Mouse (Mus musculus) MN1 (cell line): ENCODE measurements at regions not wholly inside any gene's neighbourhood (a gene's known extent, or its start where the extent isn't known, plus 50 kb on each side); places are given as distances from the start of the nearest gene placed in this dataset.

ENCODE experiments used
- DNase-seq: peaks from one replicate; pipeline ENCODE4 v3.0.0-alpha.2; 2016; ENCODE audit warnings: low spot score

DNA sequence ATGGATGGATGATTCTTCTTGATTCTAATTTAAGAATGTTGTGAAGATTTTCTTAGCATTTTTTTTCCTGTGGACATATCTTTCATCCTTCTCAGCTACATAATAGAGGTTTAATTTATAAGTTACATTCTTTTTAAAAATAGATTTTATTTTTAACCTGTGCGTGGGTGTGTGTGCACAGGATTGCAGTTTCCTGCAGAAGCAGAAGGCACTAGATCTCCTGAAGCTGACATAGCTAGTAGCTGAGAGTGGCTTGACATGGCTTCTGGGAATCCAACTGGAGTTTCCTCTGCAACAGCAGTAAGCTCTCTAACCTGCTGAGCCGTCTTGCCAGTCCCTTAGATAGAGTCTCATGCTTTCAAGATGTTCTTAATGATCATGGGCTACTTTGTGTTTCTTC lies 377.5 kb downstream of the Lrriq3 start:
- DNase-seq, result no peak

DNA sequence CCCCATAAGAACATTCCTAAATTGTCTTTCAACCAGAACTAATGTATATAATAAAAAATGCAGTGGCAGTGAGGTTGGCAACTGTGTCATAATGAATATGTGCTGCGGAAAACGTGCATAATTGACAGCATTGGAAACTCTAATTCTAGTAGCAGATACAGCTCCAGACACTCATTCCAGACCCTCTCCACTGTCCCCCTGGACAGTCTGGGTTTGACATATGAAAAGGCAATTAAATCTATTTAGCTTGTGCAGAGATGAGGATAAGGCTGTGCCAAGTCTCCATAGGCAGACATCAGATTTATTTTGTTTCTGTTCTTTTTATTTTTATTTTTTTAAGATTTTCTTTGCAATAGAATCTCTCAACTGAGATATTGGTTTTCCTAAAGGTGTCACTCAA lies 392.3 kb downstream of the Lrriq3 start:
- DNase-seq, result no peak

GRCm38 (mm10) chr3:155487877-155488537 lies 394.8 kb downstream of the Lrriq3 start:
- DNase-seq, result no peak

DNA sequence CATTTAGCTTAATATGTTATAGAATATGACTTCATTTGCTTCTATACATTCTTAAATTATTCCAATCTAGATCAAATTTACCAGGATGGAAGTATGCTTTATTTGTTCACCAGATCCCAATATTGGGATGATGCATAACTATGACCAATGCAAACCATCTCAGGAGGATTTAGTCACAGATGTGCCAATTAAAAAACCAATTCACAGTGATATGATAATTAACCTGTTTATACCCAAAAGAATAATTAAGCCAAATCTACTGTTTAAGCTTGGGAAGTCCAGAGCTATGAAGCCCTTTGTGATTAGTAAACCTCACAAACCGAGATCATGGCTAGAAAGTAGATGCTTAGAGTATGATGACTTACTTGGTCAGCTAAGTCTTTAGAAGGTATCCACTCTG lies 397.4 kb downstream of the Lrriq3 start:
- DNase-seq, result no peak

- DNase-seq, result no peak
Observed at GRCm38 (mm10) chr3:155510161-155510857, 417.1 kb downstream of the Lrriq3 start.

DNA sequence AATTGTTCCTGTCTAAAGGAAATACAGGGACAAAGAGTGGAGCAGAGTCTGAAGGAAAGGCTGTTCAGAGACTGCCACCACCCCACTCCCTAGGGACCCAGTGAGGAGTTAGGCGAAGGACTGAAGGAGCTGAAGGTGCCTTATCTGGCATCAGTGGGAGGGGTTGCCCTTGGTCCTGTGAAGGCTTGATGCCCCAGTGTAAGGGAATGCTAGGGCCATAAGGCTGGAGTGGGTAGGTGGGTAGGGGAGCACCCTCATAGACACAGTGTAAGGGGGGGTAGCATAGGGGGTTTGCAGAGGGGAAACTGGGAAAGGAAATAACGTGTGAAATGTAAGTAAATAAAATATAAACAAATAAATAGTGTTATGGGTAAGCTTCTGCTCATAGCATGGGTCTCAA lies 420.7 kb downstream of the Lrriq3 start:
- no peak for DNase-seq

- DNase-seq, result no peak
Observed at GRCm38 (mm10) chr3:155529312-155529711, 436.1 kb downstream of the Lrriq3 start.

GRCm38 (mm10) chr3:155530811-155531210 lies 437.6 kb downstream of the Lrriq3 start:
- no peak for DNase-seq

GRCm38 (mm10) chr3:155532075-155532474 lies 438.8 kb downstream of the Lrriq3 start:
- DNase-seq, result no peak

- no peak for DNase-seq
Observed at GRCm38 (mm10) chr3:155548204-155548603, 455.0 kb downstream of the Lrriq3 start.

GRCm38 (mm10) chr3:155577111-155577510 lies 483.9 kb downstream of the Lrriq3 start:
- DNase-seq, result no peak

GRCm38 (mm10) chr3:155604001-155604400 lies 510.8 kb downstream of the Lrriq3 start:
- DNase-seq, result no peak
